Mouse (Mus musculus) bone marrow, adult 2 months (tissue): Measurements from ENCODE around the gene Kcnn1. TPM values are rescaled to one million over a fixed set of nuclear protein-coding genes. Genes with fewer than 3 reads are reported as not detected.

Experiments used
- H3K27ac ChIP-seq: fragments of 200-500 bp; 2 replicates; pipeline ENCODE4 v1.5.1; 2012; ENCODE audit warnings: low read depth, mild to moderate bottlenecking, control low read depth, inconsistent platforms, low read length; ENCODE audit not compliant: control insufficient read depth, poor library complexity, insufficient read depth
- H3K4me1 ChIP-seq: fragments of 200-500 bp; 2 replicates; pipeline ENCODE4 v1.6.1; 2011; ENCODE audit warnings: low read length; ENCODE audit not compliant: control insufficient read depth, insufficient read depth
- H3K4me3 ChIP-seq: fragments of 200-500 bp; replicated peaks from 2 replicates; pipeline ENCODE3; 2011; ENCODE audit warnings: mild to moderate bottlenecking, low read depth, low read length, control low read depth; ENCODE audit not compliant: control insufficient read depth
- CTCF ChIP-seq: fragments of 200-500 bp; IDR thresholded peaks from 2 replicates; pipeline ENCODE4 v1.5.1; 2011; ENCODE audit warnings: low read length, control low read depth; ENCODE audit not compliant: control insufficient read depth, insufficient read depth
- POLR2A ChIP-seq: fragments of 200-500 bp; IDR thresholded peaks from 2 replicates; pipeline ENCODE4 v1.6.1; 2011; ENCODE audit warnings: low read depth, mild to moderate bottlenecking, control low read depth, low read length, borderline replicate concordance; ENCODE audit not compliant: control insufficient read depth
- WGBS: fragments of 180-500 bp; shearing (Covaris S2); methylation state at CpG from one replicate; pipeline ENCODE4 v1.1.7; 2018; 5-methylcytosine and 5-hydroxymethylcytosine counted together
- polyA plus RNA-seq: library from polyadenylated mRNA; stranded (reverse); fragments of >200 nt; gene quantifications from 2 replicates; pipeline ENCODE4 v1.2.4, GENCODE M21; 2011; ENCODE audit warnings: low replicate concordance; ENCODE audit not compliant: missing spikeins, insufficient read depth, insufficient read length

Gene Kcnn1
- polyA plus RNA-seq, 1 experiment, result not detected

DNA sequence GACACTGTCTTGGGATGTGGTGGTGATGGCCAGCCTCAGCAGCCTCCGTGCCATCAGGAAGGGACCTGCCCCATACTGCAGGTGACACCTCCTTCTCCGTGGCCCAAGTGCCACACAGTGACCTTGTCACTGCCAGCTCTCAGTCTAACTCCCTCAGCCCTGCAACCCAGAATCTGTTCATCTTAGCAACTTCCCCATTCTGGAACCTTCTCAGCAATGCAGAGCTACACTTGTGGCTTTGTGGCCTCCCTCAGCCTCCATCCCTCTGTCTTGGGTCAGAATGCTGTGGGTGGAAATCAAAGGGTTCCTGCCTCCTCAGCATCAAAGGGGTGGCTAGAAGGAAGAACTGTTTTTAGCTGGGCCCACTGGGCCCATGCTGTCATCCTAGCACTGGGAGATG is 9.2 kb downstream of the Kcnn1 start:
- no peak overlapping the region for H3K4me3 ChIP-seq
- no peak overlapping the region for H3K27ac ChIP-seq
- TF ChIP-seq POLR2A (no peak), CTCF (no peak)
- peaks cover 3% of the 10 kb centered on the region; the same call in 1 of the 2 replicates for H3K4me1 ChIP-seq
- WGBS, result 0% methylated on average over 2 of the region's 2 CpGs

DNA sequence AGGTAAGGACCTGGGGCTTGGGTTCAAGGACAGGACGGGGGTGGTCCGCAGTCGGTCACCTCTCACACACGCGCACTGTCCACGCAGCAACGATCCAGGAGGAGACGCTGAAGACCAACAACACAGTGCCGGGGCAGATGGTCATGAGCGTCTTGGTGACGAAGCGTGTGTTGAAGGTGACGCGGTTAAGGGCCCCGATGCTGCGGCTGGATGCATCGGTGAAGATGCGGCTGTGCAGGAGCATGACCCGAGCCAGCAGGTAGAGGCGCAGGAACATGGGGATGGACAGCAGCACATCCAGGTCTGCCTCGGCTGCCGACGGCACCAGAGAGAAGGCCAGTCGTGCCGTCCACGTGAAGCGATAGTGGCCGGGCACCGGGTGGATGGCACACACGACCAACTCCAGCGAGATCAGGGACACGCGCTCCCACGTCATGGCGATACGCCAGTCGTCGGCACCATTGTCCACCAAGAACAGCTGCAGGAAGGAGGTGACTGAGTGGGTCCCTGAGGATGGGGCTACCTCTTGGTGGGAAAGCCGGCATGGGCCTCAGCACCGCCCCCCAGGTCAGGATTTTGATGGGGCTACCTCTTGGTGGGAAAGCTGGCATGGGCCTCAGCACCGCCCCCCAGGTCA is 10.3 kb downstream of the Kcnn1 start:
- TF ChIP-seq POLR2A (no peak), CTCF (no peak)
- 92% methylated on average over 41 of the region's 41 CpGs for WGBS
- no peak overlapping the region for H3K4me3 ChIP-seq
- H3K27ac ChIP-seq, result no peak overlapping the region
- H3K4me1 ChIP-seq, result peaks cover 3% of the 10 kb centered on the region; the same call in 1 of the 2 replicates

DNA sequence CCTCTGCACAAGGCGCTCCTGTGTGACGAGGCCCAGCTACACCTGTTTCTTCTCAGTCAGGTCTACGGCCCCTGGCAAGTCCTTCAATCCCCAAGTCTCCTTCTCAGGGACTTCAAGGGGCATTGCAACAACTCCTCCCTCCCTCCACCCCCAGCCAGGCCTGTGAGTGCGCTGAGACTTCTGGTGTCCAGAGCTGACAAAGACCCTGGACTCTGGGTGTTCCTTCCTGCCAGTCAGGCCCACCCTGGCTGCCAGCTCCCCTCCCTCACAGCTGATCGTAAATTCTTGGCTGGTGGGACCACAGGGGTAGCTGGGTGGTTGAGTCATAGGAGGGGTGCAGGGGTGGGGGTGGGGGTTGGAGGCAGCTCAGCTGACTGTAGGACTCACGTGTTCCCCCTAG is 11.2 kb downstream of the Kcnn1 start:
- no peak overlapping the region for H3K27ac ChIP-seq
- peaks cover 3% of the 10 kb centered on the region; the same call in 1 of the 2 replicates for H3K4me1 ChIP-seq
- WGBS, result 76% methylated on average over 6 of the region's 6 CpGs
- H3K4me3 ChIP-seq, result no peak overlapping the region
- no peak for TF ChIP-seq POLR2A
- no peak for TF ChIP-seq CTCF

DNA sequence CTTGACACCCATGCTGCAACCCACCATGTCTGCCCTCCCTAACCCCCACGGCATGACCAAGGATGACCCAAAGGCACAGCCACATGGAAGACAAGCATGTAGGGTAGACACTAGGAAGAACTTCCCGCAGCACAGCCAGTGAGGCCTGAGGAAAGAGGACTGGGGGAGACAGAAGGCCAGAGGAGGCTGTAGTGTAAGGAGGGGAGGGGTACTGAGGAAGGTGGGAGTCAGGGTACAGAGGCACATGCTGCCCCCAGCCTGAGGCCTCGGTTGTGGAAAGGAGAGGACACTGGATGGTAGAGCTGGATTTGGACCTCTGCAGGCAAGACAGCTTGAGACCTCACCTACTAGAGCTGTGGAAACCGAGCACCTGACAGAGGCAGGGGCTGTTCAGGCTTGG is 12.1 kb downstream of the Kcnn1 start:
- no peak overlapping the region for H3K4me3 ChIP-seq
- 77% methylated on average over 4 of the region's 4 CpGs for WGBS
- no peak for TF ChIP-seq CTCF
- TF ChIP-seq POLR2A, result no peak
- peaks cover 2% of the 10 kb centered on the region; the same call in 1 of the 2 replicates for H3K4me1 ChIP-seq
- H3K27ac ChIP-seq, result no peak overlapping the region

DNA sequence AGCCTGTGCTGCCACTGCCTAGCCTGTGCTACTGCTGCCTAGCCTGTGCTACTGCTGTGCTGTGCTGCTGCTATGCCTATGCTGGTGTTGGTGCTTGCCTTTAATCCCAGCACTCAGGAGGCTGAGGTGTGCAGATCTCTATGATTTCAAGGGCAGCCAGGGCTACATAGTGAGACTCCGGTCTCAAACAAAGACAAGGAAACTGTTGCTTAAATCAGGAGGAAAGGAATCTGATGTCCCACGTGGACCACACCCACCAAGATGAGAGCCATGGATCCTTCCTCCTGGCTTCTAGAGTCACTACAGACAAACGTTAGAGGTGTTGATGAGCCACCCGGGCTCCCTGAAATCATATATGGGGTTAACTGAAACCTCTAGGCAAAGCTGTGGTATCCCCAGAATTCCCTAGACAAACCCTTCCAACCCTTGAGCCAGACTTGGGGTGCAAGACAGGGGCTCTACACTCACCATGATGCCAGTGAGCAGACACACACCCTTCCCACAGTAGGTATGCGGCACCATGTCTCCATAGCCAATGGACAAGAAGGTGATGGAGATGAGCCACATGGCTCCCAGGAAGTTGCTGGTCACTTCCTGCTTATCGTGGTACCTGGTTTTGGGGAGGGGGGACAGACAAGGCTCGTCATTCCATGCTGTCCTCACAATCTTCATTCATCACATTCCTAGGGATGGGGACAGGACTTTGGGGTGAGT is 12.8 kb downstream of the Kcnn1 start:
- WGBS, result 69% methylated on average over 7 of the region's 7 CpGs
- no peak overlapping the region for H3K4me3 ChIP-seq
- H3K4me1 ChIP-seq, result peaks cover 2% of the 10 kb centered on the region; the same call in 1 of the 2 replicates
- TF ChIP-seq CTCF, result no peak
- no peak for TF ChIP-seq POLR2A
- H3K27ac ChIP-seq, result no peak overlapping the region

DNA sequence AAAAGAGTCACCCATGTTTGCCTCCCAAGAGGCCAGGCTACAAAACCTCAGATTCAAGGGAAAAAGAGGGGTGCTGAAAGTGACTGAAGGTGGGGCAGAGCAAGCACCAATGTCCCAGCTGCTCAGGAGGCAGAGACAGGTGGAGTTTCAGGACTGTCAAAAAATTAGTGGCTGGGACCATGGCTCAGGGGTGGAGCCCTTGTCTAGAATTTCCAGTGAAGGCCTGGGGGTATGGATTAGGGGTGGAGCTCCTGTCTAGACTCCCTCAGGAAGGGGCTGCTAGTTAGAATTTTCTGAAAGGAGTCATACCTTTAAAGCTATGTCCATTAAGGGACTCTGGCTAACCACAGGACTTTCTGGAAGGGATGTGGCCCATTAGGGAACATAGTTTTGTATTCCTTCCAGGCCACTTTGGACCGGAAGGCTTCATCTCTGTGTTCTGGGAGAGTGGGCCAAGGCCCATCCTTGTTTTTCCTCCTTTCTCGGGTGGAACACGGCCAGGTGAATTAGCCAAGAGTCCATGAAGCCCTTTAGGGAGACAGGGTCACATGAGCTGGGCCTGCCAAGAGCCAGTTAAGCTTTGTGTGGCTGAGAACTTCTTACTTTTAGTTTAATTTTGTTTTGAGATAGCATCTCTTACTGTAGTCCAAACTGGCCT is 13.6 kb downstream of the Kcnn1 start:
- Histone ChIP-seq H3K4me3 (no peak overlapping the region), H3K4me1 (peaks cover 2% of the 10 kb centered on the region; the same call in 1 of the 2 replicates), H3K27ac (no peak overlapping the region)
- WGBS, result 80% methylated on average over 3 of the region's 3 CpGs
- no peak for TF ChIP-seq CTCF
- TF ChIP-seq POLR2A, result no peak

DNA sequence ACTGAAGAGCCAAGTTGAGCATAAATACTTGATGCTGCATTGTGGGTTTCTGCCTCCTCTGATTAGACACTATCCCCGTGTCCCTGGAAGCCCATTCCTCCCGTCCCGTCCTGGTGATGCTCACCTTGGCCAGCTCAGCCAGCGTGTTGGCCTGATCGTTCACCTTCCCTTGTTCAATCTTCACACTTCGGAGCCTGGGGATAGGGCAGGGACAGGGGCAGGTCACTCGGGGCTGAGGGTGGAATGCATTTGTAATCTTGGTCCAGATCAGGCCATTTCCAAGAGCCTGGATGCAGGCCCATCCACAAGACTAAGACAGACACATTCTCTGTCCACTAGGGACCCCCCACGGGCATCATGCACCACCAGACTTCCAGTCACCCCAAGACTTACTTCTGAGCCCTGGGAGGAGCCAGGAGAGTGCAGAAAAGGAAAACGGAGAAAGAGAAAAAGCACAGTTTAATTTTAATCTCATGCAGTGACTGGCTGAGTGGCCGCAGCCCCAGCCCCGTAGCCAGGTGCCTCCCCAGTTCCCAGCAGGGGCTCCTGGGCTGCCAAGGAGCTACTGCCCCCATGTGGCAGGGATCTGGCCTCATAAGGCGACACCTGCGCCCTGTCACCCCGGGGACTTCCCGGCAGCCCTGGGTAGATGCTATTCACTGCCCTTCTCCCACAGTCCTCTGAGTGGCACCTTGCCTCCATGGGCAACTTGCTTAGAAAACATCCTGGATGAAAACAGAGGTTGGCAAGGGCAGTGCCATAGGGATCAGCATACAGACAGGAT is 16.5 kb downstream of the Kcnn1 start:
- WGBS, result 49% methylated on average over 15 of the region's 15 CpGs
- Histone ChIP-seq H3K4me1 (peaks cover 3% of the 10 kb centered on the region), H3K27ac (no peak overlapping the region), H3K4me3 (no peak overlapping the region)
- TF ChIP-seq POLR2A, result no peak
- TF ChIP-seq CTCF, result 0 out of 2 replicates have a peak, but pooled peaks have one; percentile 31

DNA sequence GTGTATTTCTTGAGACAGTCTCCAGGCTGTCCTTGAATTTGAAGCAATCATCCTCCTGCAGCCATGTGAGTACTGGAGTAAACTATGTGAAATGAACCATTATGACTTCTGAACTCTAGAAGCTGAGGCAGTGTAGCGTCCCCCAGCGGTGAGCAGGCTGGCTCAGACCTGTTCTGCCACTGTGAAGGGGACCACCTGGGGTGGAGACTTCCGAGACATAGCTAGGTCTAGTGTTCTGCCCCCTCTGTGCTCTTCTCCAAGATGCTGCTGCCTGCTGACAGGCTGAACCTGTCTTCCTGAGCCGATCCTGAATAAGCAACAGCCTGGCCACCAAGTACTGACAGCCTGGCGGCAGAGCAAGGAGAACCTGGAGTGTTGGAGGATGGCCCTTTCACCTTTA is 17.9 kb downstream of the Kcnn1 start:
- no peak overlapping the region for H3K4me3 ChIP-seq
- no peak overlapping the region for H3K27ac ChIP-seq
- H3K4me1 ChIP-seq, result peaks cover 3% of the 10 kb centered on the region
- 64% methylated on average over 5 of the region's 5 CpGs for WGBS
- no peak for TF ChIP-seq POLR2A
- TF ChIP-seq CTCF, result no peak

DNA sequence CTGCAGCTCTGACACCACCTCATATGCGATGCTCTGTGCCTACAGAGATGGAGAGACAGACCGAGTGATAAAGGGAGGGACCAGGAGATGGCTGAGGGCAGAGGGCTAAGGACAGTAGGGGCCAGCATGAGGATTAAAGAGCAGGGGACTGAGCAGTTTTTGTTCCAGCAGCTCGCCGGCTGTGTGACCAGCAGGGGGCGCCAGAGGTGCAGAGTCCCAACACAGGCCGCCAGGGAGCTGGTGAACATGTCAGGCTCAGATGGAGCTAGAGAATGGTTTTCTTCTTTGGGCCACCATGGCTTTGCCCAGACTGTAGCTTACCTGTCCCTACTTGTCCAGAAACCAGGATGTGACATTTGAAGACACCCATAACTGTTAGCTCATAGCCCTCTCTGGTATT is 18.5 kb downstream of the Kcnn1 start:
- 5% methylated on average over 6 of the region's 6 CpGs for whole genome bisulfite sequencing
- H3K4me3 ChIP-seq, result no peak overlapping the region
- TF ChIP-seq POLR2A, result 0 out of 2 replicates have a peak, but pooled peaks have one; percentile 1
- peak; percentile 96 for TF ChIP-seq CTCF
- peaks cover 3% of the 10 kb centered on the region for H3K4me1 ChIP-seq
- H3K27ac ChIP-seq, result peak overlapping the region; percentile 73
